In the genomic region with DNA sequence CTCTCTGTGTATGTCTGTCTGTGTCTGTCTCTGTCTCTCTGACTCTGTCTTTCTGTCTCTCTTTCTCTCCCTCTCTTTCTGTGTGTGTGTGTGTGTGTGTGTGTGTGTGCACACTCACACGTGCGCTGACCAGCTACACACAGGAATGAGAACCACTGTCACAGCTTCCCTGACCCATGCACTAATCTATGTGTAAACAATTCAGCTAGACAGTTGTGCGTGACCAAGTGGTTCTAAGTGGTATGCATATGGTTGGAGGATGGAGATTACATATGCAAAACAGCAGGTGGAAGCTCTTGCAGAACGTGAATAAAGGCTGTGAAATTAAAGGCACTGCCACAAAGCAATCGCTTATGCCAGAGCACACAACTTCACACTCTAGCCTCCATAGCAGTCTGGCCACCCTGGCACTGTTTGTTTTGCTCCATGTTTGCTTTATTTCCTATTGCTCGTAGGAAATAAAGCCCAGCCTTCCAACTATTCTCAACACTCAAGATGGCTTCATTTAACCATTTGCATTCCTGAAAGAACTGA, we compare ENCODE assay signal across 25 mouse cellular contexts. TPM values are rescaled to one million over a fixed set of nuclear protein-coding genes. Genes with fewer than 3 reads are reported as not detected.
DNase-seq lines count a peak whose midpoint lies in the region; ATAC-seq and TF ChIP-seq lines count a peak whose summit lies in the region.
"Had no signal": no experiment of that assay in that cellular context is flagged by ENCODE, and none has a peak within 500 bp of the region (broad histone marks: within the 10 kb centered on the region; RNA-seq: fewer than 3 reads in every experiment).

No protein-coding gene starts in this region.

- no peak for DNase-seq in hindbrain, postnatal 0 days (ENCODE audit: low spot score)
- DNase-seq in brain, embryonic 14.5 days (ENCODE audit: low read depth): peak; percentile 60
- DNase-seq in adrenal gland, adult 18-20 months (ENCODE audit: low spot score in 2 of 2): no peak
- DNase-seq: adrenal gland, postnatal 25 days; cerebellum, adult 18-20 months; cerebellum, postnatal 10 days; gastrocnemius, postnatal 14 days; heart, postnatal 36 days; kidney, postnatal 14 days; layer of hippocampus, adult 9-11 months; liver, embryonic 13.5 days; lung, adult 2 months; lung, postnatal 36 days; thymus, postnatal 14 days had no signal

- ATAC-seq in hindbrain, embryonic 12.5 days (ENCODE audit: low FRiP score): peak; percentile 60
- ATAC-seq in hindbrain, postnatal 0 days: no peak
- peak; percentile 71 for ATAC-seq in midbrain, embryonic 13.5 days
- ATAC-seq in midbrain, embryonic 16.5 days: no peak
- 0 out of 2 replicates have a peak, but pooled peaks have one; percentile 51 for ATAC-seq in forebrain, embryonic 15.5 days (replicated peaks)
- ATAC-seq: CD4-positive, CD25-positive, alpha-beta regulatory T cell, adult 4 months; intestine, postnatal 0 days had no signal

- no peaks in the 10 kb centered on the region for H3K4me1 ChIP-seq in hindbrain, embryonic 12.5 days
- H3K4me1 ChIP-seq in hindbrain, postnatal 0 days (ENCODE audit: insufficient read depth, low read length): no peaks in the 10 kb centered on the region
- peaks cover 4% of the 10 kb centered on the region; the same call in 1 of the 2 replicates for H3K4me1 ChIP-seq in midbrain, embryonic 13.5 days (replicated peaks)
- no peaks in the 10 kb centered on the region for H3K4me1 ChIP-seq in midbrain, embryonic 16.5 days (ENCODE audit: control insufficient read depth, insufficient read depth, low read length)
- H3K4me1 ChIP-seq in forebrain, embryonic 15.5 days: peaks cover 5% of the 10 kb centered on the region; the same call in 1 of the 2 replicates
- H3K4me1 ChIP-seq: limb, embryonic 15.5 days; liver, embryonic 13.5 days had no signal

- TF ChIP-seq POLR2A in brain, embryonic 14.5 days (IDR thresholded peaks at IDR 0.05; ENCODE audit: borderline replicate concordance, extremely low read depth, insufficient read depth, insufficient read length, poor library complexity, severe bottlenecking): no peak

- no peak for TF ChIP-seq CTCF in hindbrain, postnatal 0 days (IDR thresholded peaks at IDR 0.05; ENCODE audit: low read depth)
- no peak for TF ChIP-seq CTCF in brain, embryonic 14.5 days (IDR thresholded peaks at IDR 0.05; ENCODE audit: borderline replicate concordance, extremely low read depth, insufficient read depth, insufficient read length)

- no peaks in the 10 kb centered on the region for H3K27me3 ChIP-seq in hindbrain, embryonic 12.5 days
- H3K27me3 ChIP-seq in hindbrain, postnatal 0 days (ENCODE audit: insufficient read depth, low read length): no peaks in the 10 kb centered on the region
- H3K27me3 ChIP-seq in midbrain, embryonic 13.5 days: no peaks in the 10 kb centered on the region
- no peaks in the 10 kb centered on the region for H3K27me3 ChIP-seq in midbrain, embryonic 16.5 days (ENCODE audit: control insufficient read depth, insufficient read depth, low read depth, low read length)
- no peaks in the 10 kb centered on the region for H3K27me3 ChIP-seq in forebrain, embryonic 15.5 days
- H3K27me3 ChIP-seq: limb, embryonic 15.5 days; liver, embryonic 13.5 days had no signal

- no peaks in the 10 kb centered on the region for H3K36me3 ChIP-seq in hindbrain, embryonic 12.5 days
- no peaks in the 10 kb centered on the region for H3K36me3 ChIP-seq in hindbrain, postnatal 0 days (ENCODE audit: insufficient read depth, low read length)
- no peaks in the 10 kb centered on the region for H3K36me3 ChIP-seq in midbrain, embryonic 13.5 days
- no peaks in the 10 kb centered on the region for H3K36me3 ChIP-seq in midbrain, embryonic 16.5 days (ENCODE audit: control insufficient read depth, insufficient read depth, low read length)
- H3K36me3 ChIP-seq in forebrain, embryonic 15.5 days: no peaks in the 10 kb centered on the region
- H3K36me3 ChIP-seq: heart, embryonic 10.5 days; hindbrain, embryonic 13.5 days; limb, embryonic 10.5 days; limb, embryonic 15.5 days; liver, embryonic 13.5 days had no signal

- H3K4me3 ChIP-seq in hindbrain, embryonic 12.5 days: no peak overlapping the region
- no peak overlapping the region for H3K4me3 ChIP-seq in hindbrain, postnatal 0 days (ENCODE audit: low read length)
- no peak overlapping the region for H3K4me3 ChIP-seq in midbrain, embryonic 13.5 days (replicated peaks)
- H3K4me3 ChIP-seq in midbrain, embryonic 16.5 days (ENCODE audit: low read depth, low read length): no peak overlapping the region
- no peak overlapping the region for H3K4me3 ChIP-seq in forebrain, embryonic 15.5 days
- H3K4me3 ChIP-seq: erythroblast, embryonic 14.5 days; heart, embryonic 10.5 days; hindbrain, embryonic 13.5 days; limb, embryonic 10.5 days; limb, embryonic 15.5 days; liver, embryonic 13.5 days had no signal

- no peak overlapping the region for H3K9ac ChIP-seq in hindbrain, embryonic 12.5 days
- no peak overlapping the region for H3K9ac ChIP-seq in hindbrain, postnatal 0 days (replicated peaks; ENCODE audit: low read length)
- no peak overlapping the region for H3K9ac ChIP-seq in midbrain, embryonic 13.5 days (replicated peaks)
- H3K9ac ChIP-seq in midbrain, embryonic 16.5 days (ENCODE audit: low read depth, low read length): no peak overlapping the region
- no peak overlapping the region for H3K9ac ChIP-seq in forebrain, embryonic 15.5 days (replicated peaks)
- H3K9ac ChIP-seq: hindbrain, embryonic 13.5 days; limb, embryonic 15.5 days; liver, embryonic 13.5 days had no signal

- 58% methylated on average over 6 of the region's 6 CpGs for WGBS in hindbrain, embryonic 12.5 days
- WGBS in hindbrain, postnatal 0 days: 42% methylated on average over 6 of the region's 6 CpGs
- 30% methylated on average over 6 of the region's 6 CpGs for WGBS in midbrain, embryonic 13.5 days
- 39% methylated on average over 6 of the region's 6 CpGs for WGBS in midbrain, embryonic 16.5 days
- 40% methylated on average over 6 of the region's 6 CpGs for WGBS in forebrain, embryonic 15.5 days

- H3K4me2 ChIP-seq in hindbrain, embryonic 12.5 days (replicated peaks): no peak overlapping the region
- H3K4me2 ChIP-seq in hindbrain, postnatal 0 days (ENCODE audit: low read depth, low read length): no peak overlapping the region
- H3K4me2 ChIP-seq in midbrain, embryonic 13.5 days (replicated peaks): no peak overlapping the region
- no peak overlapping the region for H3K4me2 ChIP-seq in midbrain, embryonic 16.5 days (ENCODE audit: low read length)
- no peak overlapping the region for H3K4me2 ChIP-seq in forebrain, embryonic 15.5 days (replicated peaks)
- H3K4me2 ChIP-seq: hindbrain, embryonic 13.5 days; limb, embryonic 15.5 days; liver, embryonic 13.5 days had no signal

- no peak overlapping the region for H3K27ac ChIP-seq in hindbrain, embryonic 12.5 days
- no peak overlapping the region for H3K27ac ChIP-seq in hindbrain, postnatal 0 days
- H3K27ac ChIP-seq in midbrain, embryonic 13.5 days: no peak overlapping the region
- no peak overlapping the region for H3K27ac ChIP-seq in midbrain, embryonic 16.5 days (ENCODE audit: low read length)
- no peak overlapping the region for H3K27ac ChIP-seq in forebrain, embryonic 15.5 days (replicated peaks)
- H3K27ac ChIP-seq: heart, embryonic 10.5 days; hindbrain, embryonic 13.5 days; limb, embryonic 10.5 days; limb, embryonic 15.5 days; liver, embryonic 13.5 days had no signal

- H3K9me3 ChIP-seq in hindbrain, embryonic 12.5 days (replicated peaks): no peaks in the 10 kb centered on the region
- H3K9me3 ChIP-seq in hindbrain, postnatal 0 days (ENCODE audit: low read length): no peaks in the 10 kb centered on the region
- H3K9me3 ChIP-seq in midbrain, embryonic 13.5 days: no peaks in the 10 kb centered on the region
- H3K9me3 ChIP-seq in midbrain, embryonic 16.5 days (replicated peaks; ENCODE audit: control insufficient read depth, low read length, poor library complexity, severe bottlenecking): no peaks in the 10 kb centered on the region
- H3K9me3 ChIP-seq in forebrain, embryonic 15.5 days: no peaks in the 10 kb centered on the region
- H3K9me3 ChIP-seq: heart, embryonic 10.5 days; hindbrain, embryonic 13.5 days; limb, embryonic 10.5 days; limb, embryonic 15.5 days; liver, embryonic 13.5 days had no signal

RNA-seq across cellular contexts. Expression of gene Crybg1, which starts 24.2 kb away (rescaled TPM):
- 0.20 and 0.39 TPM in 2 replicates for polyA plus RNA-seq in hindbrain, embryonic 12.5 days (2016; fragmentation: Nextera tagmentation; extraction: Ambion mirVana)
- 0.10 and 0.43 TPM in 2 replicates for total RNA-seq in hindbrain, postnatal 0 days (2014; rRNA removed)
- 0.16 TPM in 2 replicates for polyA plus RNA-seq in hindbrain, postnatal 0 days (2015; fragmentation: Nextera tagmentation; extraction: Ambion mirVana)
- polyA plus RNA-seq in midbrain, embryonic 13.5 days (2015; fragmentation: Nextera tagmentation; extraction: Ambion mirVana): 0.34 and 0.39 TPM in 2 replicates
- 0.14 and 0.16 TPM in 2 replicates for polyA plus RNA-seq in midbrain, embryonic 16.5 days (2015; fragmentation: Nextera tagmentation; extraction: Ambion mirVana)
- polyA plus RNA-seq in brain, embryonic 14.5 days (2012; rRNA removed): 0.25 and 0.36 TPM in 2 replicates
- 0.23 and 0.29 TPM in 2 replicates for polyA plus RNA-seq in forebrain, embryonic 15.5 days (2015; fragmentation: Nextera tagmentation; extraction: Ambion mirVana)
- total RNA-seq in adrenal gland, adult 18-20 months (2021): 1 to 10 TPM; 1.4 to 2.0 TPM

Comparison
In these comparisons a context has a peak if more than half of its experiments do, and no peak if none do; other contexts are left out.
1. ATAC-seq: peak in hindbrain, embryonic 12.5 days (single experiment), midbrain, embryonic 13.5 days (single experiment) and forebrain, embryonic 15.5 days (single experiment); none in hindbrain, postnatal 0 days (single experiment) and midbrain, embryonic 16.5 days (single experiment).